Mouse (Mus musculus) hindbrain, embryonic 16.5 days (tissue): ENCODE data around the gene Fads6. TPM values are rescaled to one million over a fixed set of nuclear protein-coding genes. Genes with fewer than 3 reads are reported as not detected.

Experiments used
- ATAC-seq: fragments of 200-750 bp; cut with Nextera tagmentation; 2 replicates; pipeline ENCODE4 v1.8.0; 2017; ENCODE audit warnings: moderate TSS enrichment, moderate library complexity
- H3K27ac ChIP-seq: fragments of 300-500 bp; sonication (generic); 2 replicates; pipeline ENCODE4 v1.5.1; 2014; ENCODE audit warnings: low read depth, mild to moderate bottlenecking, control low read depth, low read length, moderate library complexity
- H3K27me3 ChIP-seq: fragments of 300-500 bp; sonication (generic); replicated peaks from 2 replicates; pipeline ENCODE4 v1.6.1; 2014; ENCODE audit warnings: low read length; ENCODE audit not compliant: control insufficient read depth, insufficient read depth
- H3K36me3 ChIP-seq: fragments of 300-500 bp; sonication (generic); 2 replicates; pipeline ENCODE4 v1.6.1; 2014; ENCODE audit warnings: mild to moderate bottlenecking, low read length, moderate library complexity, mixed read lengths; ENCODE audit not compliant: control insufficient read depth, insufficient read depth
- H3K4me1 ChIP-seq: fragments of 300-500 bp; sonication (generic); 2 replicates; pipeline ENCODE4 v1.6.1; 2014; ENCODE audit warnings: low read depth, low read length; ENCODE audit not compliant: control insufficient read depth, insufficient read depth
- H3K4me2 ChIP-seq: fragments of 300-500 bp; sonication (generic); 2 replicates; pipeline ENCODE4 v1.6.1; 2014; ENCODE audit warnings: mild to moderate bottlenecking, low read length, control low read depth, moderate library complexity
- H3K4me3 ChIP-seq: fragments of 300-500 bp; sonication (generic); 2 replicates; pipeline ENCODE4 v1.5.1; 2014; ENCODE audit warnings: mild to moderate bottlenecking, low read length, control low read depth, moderate library complexity
- H3K9ac ChIP-seq: fragments of 300-500 bp; sonication (generic); 2 replicates; pipeline ENCODE4 v1.6.1; 2014; ENCODE audit warnings: low read depth, mild to moderate bottlenecking, control low read depth, low read length, moderate library complexity
- H3K9me3 ChIP-seq: fragments of 300-500 bp; sonication (generic); 2 replicates; pipeline ENCODE4 v1.6.1; 2014; ENCODE audit warnings: mild to moderate bottlenecking, low read length, moderate library complexity; ENCODE audit not compliant: control insufficient read depth
- WGBS: fragments of 180-500 bp; shearing (Covaris S2); extraction: QIAGEN DNeasy Blood & Tissue Kit; methylation state at CpG from one replicate; pipeline ENCODE4 v1.1.7; 2014; 5-methylcytosine and 5-hydroxymethylcytosine counted together
- polyA plus RNA-seq: library from polyadenylated mRNA; unstranded; fragments of >200 nt; fragmentation: Nextera tagmentation; extraction: Ambion mirVana; gene quantifications from 2 replicates; pipeline ENCODE4 v1.2.1, GENCODE M21; 2015

The Fads6 gene
- polyA plus RNA-seq, 1 experiment from 2014 or later: 2.0 TPM

- H3K27me3 ChIP-seq: peaks cover 14% of the 10 kb centered on the region
- 2% methylated on average over 29 of the region's 29 CpGs for WGBS
- 0 out of 2 replicates have a peak, but pooled peaks have one; percentile 17 for ATAC-seq
Measured at GRCm38 (mm10) chr11:115334531-115334930, 37.1 kb upstream of the Fads6 start, which contains the start of gene Otop3. TSS of gene Otop3 (plus strand) at chr11:115334731.

GRCm38 (mm10) chr11:115329339-115329738 is 31.9 kb upstream of the Fads6 start:
- H3K4me2 ChIP-seq: no peak overlapping the region
- 77% methylated on average over 15 of the region's 15 CpGs for WGBS
- H3K4me1 ChIP-seq: peaks cover under 1% of the 10 kb centered on the region
- no peak overlapping the region for H3K9ac ChIP-seq
- H3K36me3 ChIP-seq: no peaks in the 10 kb centered on the region
- no peaks in the 10 kb centered on the region for H3K9me3 ChIP-seq
- ATAC-seq: no peak
- no peak overlapping the region for H3K27ac ChIP-seq
- no peak overlapping the region for H3K4me3 ChIP-seq
- H3K27me3 ChIP-seq: no peaks in the 10 kb centered on the region; the same call in 1 of the 2 replicates

More at GRCm38 (mm10) chr11:115334531-115334930, 37.1 kb upstream of the Fads6 start, which contains the start of gene Otop3:
- peak within 1 kb of the TSS; percentile 40 for H3K4me3 ChIP-seq
- no peaks in the 10 kb centered on the region for H3K36me3 ChIP-seq
- H3K4me1 ChIP-seq: peaks cover 8% of the 10 kb centered on the region
- peak within 1 kb of the TSS; percentile 58 for H3K9ac ChIP-seq
- H3K4me2 ChIP-seq: peak within 1 kb of the TSS; percentile 70
- no peak within 1 kb of the TSS for H3K27ac ChIP-seq
- no peaks in the 10 kb centered on the region for H3K9me3 ChIP-seq

- Histone ChIP-seq H3K4me3 (no peak overlapping the region), H3K4me2 (no peak overlapping the region), H3K27me3 (peaks cover 23% of the 10 kb centered on the region), H3K27ac (no peak overlapping the region), H3K36me3 (no peaks in the 10 kb centered on the region), H3K4me1 (peaks cover 13% of the 10 kb centered on the region), H3K9ac (no peak overlapping the region), H3K9me3 (no peaks in the 10 kb centered on the region)
- no peak for ATAC-seq
- WGBS: 67% methylated on average over 7 of the region's 7 CpGs
Measured at GRCm38 (mm10) chr11:115326730-115327129, 29.3 kb upstream of the Fads6 start.

DNA sequence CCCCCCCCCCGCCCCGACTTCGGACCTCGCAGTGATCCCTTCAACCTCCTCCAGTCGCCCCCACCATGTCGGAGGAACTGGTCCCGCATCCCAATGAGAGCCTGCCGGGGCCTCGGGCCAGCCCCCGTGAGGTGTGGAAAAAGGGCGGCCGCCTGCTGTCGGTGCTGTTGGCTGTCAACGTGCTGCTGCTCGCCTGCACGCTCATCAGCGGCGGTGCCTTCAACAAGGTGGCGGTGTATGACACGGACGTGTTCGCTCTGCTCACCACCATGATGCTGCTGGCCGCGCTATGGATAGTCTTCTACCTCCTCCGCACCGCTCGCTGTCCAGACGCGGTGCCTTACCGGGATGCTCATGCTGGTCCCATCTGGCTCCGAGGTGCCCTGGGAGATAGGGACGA is 25.9 kb upstream of the Fads6 start:
- Histone ChIP-seq H3K27me3 (peaks cover 53% of the 10 kb centered on the region), H3K4me3 (peak overlapping the region; percentile 13; the same call in 1 of the 2 replicates), H3K9me3 (no peaks in the 10 kb centered on the region), H3K4me1 (peaks cover 17% of the 10 kb centered on the region), H3K36me3 (no peaks in the 10 kb centered on the region), H3K4me2 (peak overlapping the region; percentile 20; the same call in 1 of the 2 replicates), H3K27ac (no peak overlapping the region), H3K9ac (no peak overlapping the region)
- WGBS: 15% methylated on average over 32 of the region's 32 CpGs
- ATAC-seq: no peak

DNA sequence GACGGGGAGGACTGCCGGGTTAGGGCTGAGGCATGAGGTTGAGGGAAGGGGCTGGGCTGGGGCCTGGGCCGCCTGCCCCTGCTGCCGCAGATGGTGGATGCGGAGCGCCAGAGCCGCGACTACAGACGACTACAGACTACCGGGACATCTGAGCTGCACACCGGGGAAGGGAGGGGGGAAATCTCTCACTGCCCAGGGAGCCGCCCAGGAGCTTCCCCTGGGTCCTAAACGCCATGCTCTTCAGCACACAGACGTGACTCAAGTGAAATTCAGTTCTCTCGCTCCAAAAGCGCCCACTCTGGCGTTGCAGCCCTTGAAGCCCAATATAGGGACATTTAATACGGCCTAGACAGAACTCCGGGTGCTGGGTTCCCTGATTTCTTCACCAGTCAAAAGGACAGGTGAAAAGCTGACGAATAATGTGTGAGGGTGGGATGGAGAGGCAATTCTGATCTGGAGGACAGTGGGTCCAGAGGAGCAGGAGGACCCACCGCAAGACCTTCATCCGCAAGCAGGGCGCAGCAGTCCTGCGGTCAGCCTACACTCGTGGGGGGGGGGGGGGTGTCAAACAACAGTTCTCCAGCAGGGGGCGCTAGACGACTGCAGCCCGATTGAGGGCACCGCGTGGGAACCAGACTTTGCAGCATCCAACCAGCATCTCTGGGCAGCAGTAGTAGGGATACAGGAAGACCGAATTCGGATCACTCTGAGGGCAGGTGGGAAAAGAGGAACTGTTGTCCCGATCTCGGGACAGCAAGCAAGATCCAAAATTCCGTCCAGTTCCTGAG is 24.6 kb upstream of the Fads6 start, which contains the start of gene Ush1g:
TSS of gene Ush1g (minus strand) at position 136 of the 788 bp plus-strand sequence.
- Histone ChIP-seq H3K9me3 (no peaks in the 10 kb centered on the region), H3K4me2 (peak within 1 kb of the TSS; percentile 29), H3K4me1 (peaks cover 21% of the 10 kb centered on the region), H3K9ac (peak within 1 kb of the TSS; percentile 29), H3K27ac (no peak within 1 kb of the TSS), H3K4me3 (peak within 1 kb of the TSS; percentile 14; the same call in 1 of the 2 replicates), H3K36me3 (no peaks in the 10 kb centered on the region), H3K27me3 (peaks cover 66% of the 10 kb centered on the region)
- peak; percentile 54 for ATAC-seq
- WGBS: 4% methylated on average over 34 of the region's 35 CpGs

GRCm38 (mm10) chr11:115319704-115320383 is 22.4 kb upstream of the Fads6 start:
- ATAC-seq: no peak
- 7% methylated on average over 17 of the region's 18 CpGs for WGBS
- no peak overlapping the region for H3K27ac ChIP-seq
- H3K4me3 ChIP-seq: no peak overlapping the region
- H3K9ac ChIP-seq: no peak overlapping the region
- no peaks in the 10 kb centered on the region for H3K36me3 ChIP-seq
- H3K4me1 ChIP-seq: peaks cover 21% of the 10 kb centered on the region
- H3K4me2 ChIP-seq: no peak overlapping the region
- H3K9me3 ChIP-seq: no peaks in the 10 kb centered on the region
- H3K27me3 ChIP-seq: peaks cover 87% of the 10 kb centered on the region

- peak overlapping the region; percentile 29 for H3K4me2 ChIP-seq
- WGBS: 5% methylated on average over 60 of the region's 63 CpGs
- H3K4me3 ChIP-seq: peak overlapping the region; percentile 19
- H3K27me3 ChIP-seq: peaks cover 88% of the 10 kb centered on the region
- H3K9me3 ChIP-seq: no peaks in the 10 kb centered on the region
- H3K4me1 ChIP-seq: peaks cover 20% of the 10 kb centered on the region
- H3K36me3 ChIP-seq: no peaks in the 10 kb centered on the region
- peak overlapping the region; percentile 17; the same call in 1 of the 2 replicates for H3K9ac ChIP-seq
- no peak for ATAC-seq
- H3K27ac ChIP-seq: no peak overlapping the region
Measured at GRCm38 (mm10) chr11:115318245-115319027, 21.0 kb upstream of the Fads6 start.

DNA sequence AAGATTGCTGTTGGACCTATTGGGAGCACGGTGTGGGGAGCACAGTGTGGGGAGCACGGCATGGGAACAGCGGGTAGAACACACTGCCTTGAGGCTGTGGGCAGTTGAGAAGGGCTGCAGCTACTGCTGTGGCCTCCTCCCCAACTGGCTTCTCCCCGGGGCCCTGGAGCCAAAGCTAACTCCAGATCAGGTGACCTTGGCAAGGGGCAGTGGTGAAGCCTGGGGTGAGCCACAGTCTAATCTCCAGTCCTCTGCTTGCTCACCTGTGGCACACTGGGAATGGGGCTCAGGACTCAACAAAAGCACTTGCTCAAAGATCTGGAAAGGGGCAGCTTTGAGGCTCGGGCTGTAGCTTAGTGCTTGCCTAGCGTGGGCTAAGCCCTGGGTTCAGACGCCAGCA is 19.7 kb upstream of the Fads6 start:
- Histone ChIP-seq H3K36me3 (no peaks in the 10 kb centered on the region), H3K9me3 (no peaks in the 10 kb centered on the region), H3K27ac (no peak overlapping the region), H3K4me1 (peaks cover 12% of the 10 kb centered on the region), H3K4me3 (no peak overlapping the region), H3K27me3 (peaks cover 77% of the 10 kb centered on the region), H3K9ac (no peak overlapping the region), H3K4me2 (no peak overlapping the region)
- WGBS: 67% methylated on average over 7 of the region's 7 CpGs
- no peak for ATAC-seq
